Mouse (Mus musculus) thymus, adult 2 months (tissue): ENCODE measurements around the gene Tmem170b. TPM values are rescaled to one million over a fixed set of nuclear protein-coding genes. Genes with fewer than 3 reads are reported as not detected.

Experiments
- DNase-seq: peaks from one replicate; pipeline ENCODE4 v3.0.0; 2021
- H3K27ac ChIP-seq: fragments of 200-500 bp; 2 replicates; pipeline ENCODE4 v1.5.1; 2012; ENCODE audit warnings: low read length, control low read depth; ENCODE audit not compliant: control insufficient read depth, insufficient read depth
- H3K27me3 ChIP-seq: fragments of 200-500 bp; 2 replicates; pipeline ENCODE4 v1.6.1; 2012; ENCODE audit warnings: mild to moderate bottlenecking, low read length, moderate library complexity, mixed read lengths; ENCODE audit not compliant: control insufficient read depth, insufficient read depth
- H3K36me3 ChIP-seq: fragments of 200-500 bp; 2 replicates; pipeline ENCODE4 v1.6.1; 2012; ENCODE audit warnings: mild to moderate bottlenecking, low read length, moderate library complexity; ENCODE audit not compliant: control insufficient read depth, insufficient read depth
- H3K4me1 ChIP-seq: fragments of 200-500 bp; replicated peaks from 2 replicates; pipeline ENCODE4 v1.6.1; 2012; ENCODE audit warnings: low read length; ENCODE audit not compliant: control insufficient read depth, insufficient read depth
- H3K4me3 ChIP-seq: fragments of 200-500 bp; 2 replicates; pipeline ENCODE4 v1.5.1; 2012; ENCODE audit warnings: mild to moderate bottlenecking, low read length, control low read depth, moderate library complexity; ENCODE audit not compliant: control insufficient read depth, insufficient read depth
- CTCF ChIP-seq: fragments of 200-500 bp; IDR thresholded peaks from 2 replicates; pipeline ENCODE4 v1.5.1; 2012; ENCODE audit warnings: mild to moderate bottlenecking, control low read depth, low read length, moderate library complexity, borderline replicate concordance; ENCODE audit not compliant: control insufficient read depth, poor library complexity, insufficient read depth; ENCODE audit errors: extremely low read depth
- POLR2A ChIP-seq: fragments of 200-500 bp; IDR thresholded peaks from 2 replicates; pipeline ENCODE4 v1.6.1; 2012; ENCODE audit warnings: mild to moderate bottlenecking, low read length, control low read depth, moderate library complexity; ENCODE audit not compliant: control insufficient read depth, poor library complexity, insufficient read depth; ENCODE audit errors: extremely low read depth
- WGBS: fragments of 180-500 bp; shearing (Covaris S2); methylation state at CpG from one replicate; pipeline ENCODE4 v1.1.7; 2018; 5-methylcytosine and 5-hydroxymethylcytosine counted together
- polyA plus RNA-seq: library from polyadenylated mRNA; depleted of rRNA; stranded (reverse); fragments of >200 nt; gene quantifications from 2 replicates; pipeline ENCODE4 v1.2.3, GENCODE M21; 2012; rRNA removed

Tmem170b gene
- polyA plus RNA-seq, 1 experiment, result 5.4 TPM

DNA sequence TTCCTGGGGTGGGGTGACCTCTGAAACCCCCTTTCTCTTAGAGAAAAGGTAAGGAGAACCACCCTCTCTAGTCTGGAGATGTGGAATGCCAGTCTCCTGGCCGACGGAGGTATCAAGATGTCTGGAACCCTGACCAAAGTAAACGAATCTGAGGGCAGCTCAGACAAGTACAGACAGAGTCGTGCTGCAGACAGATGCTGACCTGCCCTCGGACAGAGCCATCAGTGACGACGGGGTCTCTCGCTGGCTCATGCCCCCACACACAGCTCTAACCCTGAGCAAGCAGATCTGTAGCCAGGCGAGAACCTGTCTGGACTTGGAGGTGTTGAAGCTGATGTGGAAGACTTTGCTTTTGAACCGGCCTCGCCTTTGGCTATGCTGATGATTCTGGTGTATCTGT is 79.8 kb downstream of the Tmem170b start:
- Histone ChIP-seq H3K4me1 (no peaks in the 10 kb centered on the region), H3K36me3 (no peaks in the 10 kb centered on the region), H3K27ac (no peak overlapping the region), H3K4me3 (no peak overlapping the region), H3K27me3 (no peaks in the 10 kb centered on the region)
- TF ChIP-seq POLR2A, result no peak
- no peak for TF ChIP-seq CTCF
- DNase-seq, result no peak
- 89% methylated on average over 11 of the region's 11 CpGs for WGBS

DNA sequence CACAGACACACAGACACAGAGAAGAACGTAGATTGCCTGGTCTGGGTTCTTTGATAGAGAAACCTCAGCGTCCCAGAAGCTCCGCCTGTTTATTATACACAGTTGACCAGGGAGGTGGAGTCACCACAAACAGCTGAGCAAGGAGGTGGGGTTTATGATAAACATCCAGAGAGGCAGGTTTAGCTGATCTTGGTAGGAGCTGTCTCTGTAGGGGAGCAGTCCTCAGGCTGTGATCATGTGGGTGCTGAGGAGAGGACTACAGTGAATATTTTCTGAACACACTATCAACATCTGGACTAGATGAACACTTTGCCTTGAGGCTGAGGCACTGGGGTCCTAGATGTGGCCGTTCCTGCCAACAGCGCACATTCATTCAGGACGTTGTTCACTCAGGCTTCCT is 83.3 kb downstream of the Tmem170b start:
- Histone ChIP-seq H3K36me3 (no peaks in the 10 kb centered on the region), H3K4me1 (no peaks in the 10 kb centered on the region), H3K27ac (no peak overlapping the region), H3K4me3 (no peak overlapping the region), H3K27me3 (no peaks in the 10 kb centered on the region)
- TF ChIP-seq POLR2A (no peak), CTCF (no peak)
- WGBS, result 80% methylated on average over 6 of the region's 6 CpGs
- DNase-seq, result no peak

- Histone ChIP-seq H3K4me3 (no peak overlapping the region), H3K27me3 (no peaks in the 10 kb centered on the region), H3K27ac (no peak overlapping the region), H3K4me1 (no peaks in the 10 kb centered on the region), H3K36me3 (no peaks in the 10 kb centered on the region)
- WGBS, result 92% methylated on average over 5 of the region's 5 CpGs
- DNase-seq, result no peak
- TF ChIP-seq POLR2A (no peak), CTCF (no peak)
Observed at GRCm38 (mm10) chr13:41689598-41690045, 83.9 kb downstream of the Tmem170b start.

Other genes starting within 250 kb of the Tmem170b start
- 39.4 and 41.0 TPM in 2 replicates for gene Nedd9, start 118.5 kb upstream of the Tmem170b start, polyA plus RNA-seq
- gene Adtrp, start 241.8 kb downstream of the Tmem170b start, polyA plus RNA-seq, result 4.4 and 6.2 TPM in 2 replicates